Mouse (Mus musculus): ENCODE data around the gene Enc1. TPM values are rescaled to one million over a fixed set of nuclear protein-coding genes. Genes with fewer than 3 reads are reported as not detected.

Gene Enc1
- polyA plus RNA-seq, 1 experiment, result 210 TPM

DNA sequence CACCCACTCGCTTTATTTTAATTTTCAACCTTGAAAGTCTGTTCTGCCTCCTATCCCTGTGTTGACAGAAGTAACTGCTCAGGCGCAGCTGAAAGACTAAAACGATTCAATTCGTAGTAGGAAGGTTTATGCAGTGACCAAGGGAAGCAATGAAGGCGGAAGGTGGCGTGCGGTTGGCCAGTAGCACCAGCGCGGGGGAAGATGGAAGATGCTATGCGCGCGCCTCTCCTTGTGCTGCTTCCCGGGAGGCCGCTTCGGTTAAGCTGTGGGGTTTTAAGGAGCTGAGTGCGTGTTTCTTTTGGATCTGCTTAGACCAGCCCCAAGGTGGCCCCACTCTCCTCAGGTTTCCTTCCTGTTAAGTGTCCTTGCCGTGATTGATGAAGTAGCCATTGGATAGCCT is 15.8 kb upstream of the Enc1 start:
- peak in 1 of 2 experiments; percentile 17 for DNase-seq (ENCODE audit: extremely low spot score in 1 of 2, low spot score in 1 of 2)

DNA sequence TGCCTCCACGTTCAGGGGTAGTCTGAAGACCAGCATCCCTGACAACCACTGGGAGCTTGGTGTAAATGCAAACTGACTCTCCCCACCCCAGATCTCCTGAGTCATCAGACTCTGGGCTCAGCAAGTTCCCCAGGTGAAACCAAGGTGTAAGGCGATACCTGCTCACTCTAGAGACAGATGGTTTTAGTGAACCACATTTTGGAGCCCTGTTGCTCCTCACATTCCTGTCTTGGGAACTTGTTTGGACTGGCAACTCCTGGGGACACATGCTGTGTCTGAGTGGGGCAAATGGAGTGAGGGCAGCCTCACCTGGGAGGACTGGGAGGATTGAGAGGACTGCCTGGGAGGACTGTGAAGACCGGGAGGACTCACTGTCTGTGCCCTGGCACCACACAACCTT is 13.1 kb upstream of the Enc1 start:
- DNase-seq (ENCODE audit: extremely low spot score in 1 of 2, low spot score in 1 of 2), result no peak

DNA sequence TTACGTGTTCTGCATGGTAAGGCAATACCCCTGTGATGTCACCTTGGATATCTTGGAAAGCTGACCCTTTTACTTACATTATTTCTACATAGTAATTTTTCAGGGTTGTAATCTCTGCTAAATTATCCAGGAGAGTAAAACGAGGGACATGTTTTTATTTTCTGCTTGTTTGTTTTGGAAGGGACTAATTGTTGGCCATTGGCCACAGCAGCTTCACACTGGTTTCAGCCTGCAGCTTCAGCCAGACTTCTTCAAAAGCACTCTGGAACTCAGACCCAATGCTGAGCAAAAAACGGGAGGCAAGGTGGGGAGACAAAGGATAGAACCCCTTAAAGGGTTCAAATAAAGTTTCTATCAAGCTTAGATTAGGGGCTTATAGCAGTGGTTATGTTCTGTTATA is 10.8 kb upstream of the Enc1 start:
- no peak for DNase-seq (ENCODE audit: extremely low spot score in 1 of 2, low spot score in 1 of 2)

DNA sequence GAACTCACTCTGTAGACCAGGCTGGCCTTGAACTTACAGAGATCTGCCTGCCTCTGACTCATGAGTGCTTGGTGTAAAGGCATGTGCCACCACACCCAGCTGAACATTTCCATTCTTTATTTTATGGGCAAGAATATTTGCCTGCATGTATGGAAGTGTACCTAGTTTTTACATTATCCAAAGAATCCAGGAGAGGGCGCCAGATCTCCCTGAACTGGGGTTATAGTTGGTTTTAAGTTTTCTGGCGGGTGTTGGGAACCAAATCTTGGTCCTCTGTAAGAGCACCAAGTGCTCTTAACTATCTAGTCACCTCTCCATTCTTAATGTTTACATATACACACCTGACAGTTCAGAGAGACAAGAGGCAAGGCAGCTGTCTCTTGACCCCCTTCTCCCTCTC is 7.8 kb upstream of the Enc1 start:
- DNase-seq (ENCODE audit: extremely low spot score in 1 of 2, low spot score in 1 of 2), result peak in 1 of 2 experiments; percentile 40

DNA sequence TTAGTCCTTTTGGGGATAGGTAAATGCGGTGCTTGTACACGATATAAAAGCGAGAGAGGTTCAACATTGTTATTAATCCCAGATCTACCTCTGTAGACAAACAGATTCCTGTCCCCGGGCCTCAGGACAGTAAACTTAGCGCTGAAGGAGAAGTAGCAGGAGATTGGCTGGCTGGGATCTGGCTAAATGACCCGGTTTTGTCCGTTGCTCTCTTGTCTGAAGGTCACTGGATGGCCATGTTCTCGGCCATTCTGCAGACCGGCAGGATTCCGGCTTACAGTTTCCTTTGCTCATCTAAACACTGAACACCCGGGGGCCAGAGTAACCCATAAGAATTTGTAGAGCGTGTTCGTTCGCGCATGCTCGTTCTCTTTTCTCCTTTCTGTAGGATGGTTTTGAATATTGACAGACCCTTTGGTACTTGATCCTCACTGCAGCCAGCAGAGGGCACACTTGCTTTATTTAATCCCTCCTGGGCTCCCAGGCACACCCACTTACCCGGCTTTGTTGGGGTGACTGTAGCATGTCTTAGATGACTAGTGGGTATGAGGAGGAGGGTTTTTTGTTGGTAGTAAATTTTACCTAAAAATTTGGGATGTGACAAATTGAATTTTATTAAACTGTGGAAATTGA is 6.0 kb upstream of the Enc1 start:
- DNase-seq (ENCODE audit: extremely low spot score in 1 of 2, low spot score in 1 of 2), result peak in 1 of 2 experiments; percentile 94

DNA sequence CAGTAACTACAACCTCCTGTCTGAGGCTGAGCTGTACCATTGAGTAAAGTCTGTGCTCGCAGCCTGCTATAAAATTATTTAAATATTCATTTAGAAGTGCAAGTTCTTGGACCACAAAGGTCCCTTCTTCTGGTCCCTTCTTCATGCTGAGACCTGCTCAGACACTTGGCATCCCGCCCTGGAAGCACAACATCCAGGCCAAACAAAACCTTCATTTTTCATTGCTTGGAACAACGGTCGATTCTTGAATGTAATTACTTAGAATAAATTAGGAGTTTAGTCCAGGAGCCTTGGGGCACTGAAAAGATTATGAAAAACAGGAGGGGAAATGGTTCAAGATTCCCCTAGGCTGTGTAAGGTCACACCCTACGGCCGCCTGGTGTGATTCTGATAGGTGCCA is 5.0 kb upstream of the Enc1 start:
- no peak for DNase-seq (ENCODE audit: extremely low spot score in 1 of 2, low spot score in 1 of 2)

DNA sequence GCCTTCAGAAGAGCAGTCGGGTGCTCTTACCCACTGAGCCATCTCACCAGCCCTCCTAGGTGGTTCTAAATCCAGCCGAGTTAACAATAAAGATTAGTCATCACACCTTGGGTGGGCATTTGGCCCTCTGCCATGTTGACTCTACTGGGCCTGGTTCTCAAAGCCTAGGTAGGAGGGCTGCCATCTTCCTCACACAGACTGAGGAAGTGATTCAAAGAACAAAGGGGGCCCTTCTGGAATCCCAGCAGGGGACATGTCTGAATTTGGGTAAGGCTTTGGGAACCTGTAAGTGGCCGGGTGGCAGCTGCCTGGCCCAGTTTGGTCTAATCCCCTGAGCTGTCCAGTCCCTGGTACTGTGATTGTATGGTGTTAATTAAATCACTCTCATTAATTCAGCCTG is 3.2 kb upstream of the Enc1 start:
- DNase-seq (ENCODE audit: extremely low spot score in 1 of 2, low spot score in 1 of 2), result no peak

DNA sequence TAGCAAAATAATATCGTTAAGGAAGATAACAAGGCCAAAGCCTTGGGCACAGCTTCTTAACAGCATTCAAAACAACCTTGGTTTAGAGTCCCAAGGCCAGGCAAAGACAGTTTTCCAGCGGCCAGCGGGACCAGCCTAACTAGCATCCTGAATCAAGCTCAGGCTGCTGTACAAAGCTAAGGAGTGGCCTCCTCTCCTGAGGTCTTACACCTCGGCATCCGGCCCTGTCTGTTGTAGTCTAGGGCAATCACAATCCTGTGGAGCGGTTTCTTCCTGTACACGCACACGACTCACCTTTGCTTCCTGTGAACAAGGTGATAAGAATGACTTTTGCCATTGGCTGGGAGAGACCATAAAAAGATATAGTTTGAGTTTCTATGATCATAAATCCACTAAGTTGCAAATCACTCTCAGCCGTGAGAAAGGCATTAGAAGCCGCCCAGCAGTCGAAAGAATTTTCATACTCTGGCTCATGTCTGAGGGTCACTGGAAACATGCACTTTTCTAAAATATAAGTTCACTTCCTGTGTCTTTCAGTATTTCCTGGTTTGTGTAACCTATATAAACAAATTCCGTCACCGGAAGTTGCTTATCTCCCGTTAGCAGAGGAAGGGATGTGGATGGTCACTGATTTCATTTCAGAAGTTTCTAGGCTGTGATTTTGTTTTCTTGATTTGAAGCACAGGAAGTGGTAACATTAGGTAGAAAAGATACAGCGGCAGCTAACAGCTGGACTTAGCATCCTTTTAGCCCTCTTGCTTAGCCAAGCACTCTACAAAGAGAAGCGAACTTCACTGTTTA is 2.5 kb upstream of the Enc1 start:
- DNase-seq (ENCODE audit: extremely low spot score in 1 of 2, low spot score in 1 of 2), result no peak

DNA sequence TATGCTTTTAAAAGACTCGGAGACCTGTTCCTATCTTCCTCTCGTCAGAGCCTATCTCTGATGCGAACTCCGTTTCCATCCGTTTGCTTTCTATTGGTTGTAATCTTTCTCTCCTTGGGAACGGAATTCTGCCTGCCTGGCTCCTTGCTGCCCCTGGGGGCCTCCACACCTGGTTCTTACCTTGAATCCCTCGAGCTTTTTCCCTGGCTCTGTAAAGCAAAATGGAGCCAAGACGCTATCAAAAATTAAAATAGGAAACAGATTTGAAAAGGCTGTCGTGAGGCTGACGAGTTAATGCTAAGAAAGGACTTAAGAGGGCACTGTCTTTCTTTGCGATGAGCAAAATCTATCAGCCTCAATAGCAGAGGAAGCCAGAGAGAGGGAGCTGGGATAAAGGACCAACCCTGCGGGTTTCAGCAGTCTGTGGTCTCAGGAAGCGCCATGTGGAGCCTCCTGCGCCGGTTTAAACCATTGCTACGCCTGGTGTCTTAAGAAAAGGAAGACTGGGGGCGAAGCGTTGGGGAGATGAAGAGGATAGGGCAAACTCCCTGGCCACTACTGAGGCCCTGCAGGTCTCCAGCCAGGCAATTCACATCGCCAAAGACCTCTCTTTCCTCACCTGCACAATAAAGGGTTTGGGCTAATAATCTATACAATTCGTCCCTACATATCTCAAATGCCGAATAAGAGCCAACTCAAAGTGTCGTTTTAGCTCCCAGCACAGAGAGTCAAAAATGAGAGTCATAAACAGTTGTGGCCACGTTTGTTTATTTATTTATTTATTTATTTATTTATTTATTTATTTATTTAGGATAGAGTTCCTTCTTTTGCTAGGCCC is 1.3 kb upstream of the Enc1 start:
- peak in 1 of 2 experiments; percentile 83 for DNase-seq (ENCODE audit: extremely low spot score in 1 of 2, low spot score in 1 of 2)

DNA sequence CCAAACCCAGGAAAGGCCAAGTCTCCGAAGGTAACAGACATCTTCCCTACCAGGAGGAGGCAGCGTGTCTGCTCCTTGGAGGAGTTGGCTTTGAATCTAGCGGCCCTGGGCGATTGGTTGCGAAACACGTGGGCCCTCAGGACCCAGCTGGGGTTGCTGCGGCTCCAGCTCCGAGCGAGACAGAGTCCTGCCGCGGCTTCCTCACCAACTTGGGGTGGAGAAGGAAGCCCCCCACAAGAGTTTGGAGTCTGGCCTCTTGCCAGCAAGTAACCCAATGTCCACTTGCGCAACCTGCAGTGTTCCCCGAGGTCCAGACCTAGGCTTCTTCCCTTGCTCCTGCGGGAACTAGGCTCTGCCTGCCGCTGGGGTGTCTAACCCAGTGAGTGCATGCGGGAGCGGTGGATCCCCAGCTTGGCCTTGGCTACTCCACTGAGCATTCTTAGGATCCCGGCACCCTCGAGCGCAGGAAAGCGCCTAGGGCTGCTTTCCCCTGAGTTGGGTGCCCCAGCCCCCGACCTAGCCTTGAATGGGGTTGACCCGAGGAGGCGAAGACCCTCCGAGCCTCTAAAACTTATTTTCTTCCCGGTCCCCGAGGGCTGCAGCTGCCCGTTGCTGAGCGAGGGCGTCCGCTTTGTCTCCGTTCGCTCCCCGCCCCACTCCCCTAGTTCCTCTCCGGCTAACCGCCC is 483 bp upstream of the Enc1 start:
- DNase-seq (ENCODE audit: extremely low spot score in 1 of 2, low spot score in 1 of 2), result peak in 1 of 2 experiments; percentile 78

DNA sequence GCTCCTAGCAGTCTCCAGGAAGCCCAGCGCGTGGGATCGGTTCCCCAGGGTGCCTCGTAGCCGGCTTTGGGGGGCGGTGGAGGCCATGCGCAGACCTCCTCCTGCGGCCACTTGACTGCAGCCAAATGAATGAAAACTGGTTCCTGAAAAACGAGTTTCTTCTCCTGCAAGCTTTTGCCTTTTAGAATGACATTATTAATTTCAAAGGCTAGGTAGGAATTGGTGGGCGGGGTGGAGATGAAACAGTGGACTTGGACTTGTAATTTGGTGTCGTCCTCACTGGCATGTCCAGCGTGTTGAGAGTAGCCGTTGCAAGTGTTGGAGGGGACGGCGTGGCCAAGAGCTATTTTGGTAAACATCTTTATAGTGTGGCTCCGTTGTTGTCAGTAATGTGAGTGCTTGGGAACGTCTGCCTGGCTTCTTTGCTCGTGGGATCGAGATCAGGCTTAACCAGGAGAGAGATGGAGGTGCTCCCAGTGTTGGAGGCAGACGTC is 929 bp downstream of the Enc1 start:
- peak in 1 of 2 experiments; percentile 19 for DNase-seq (ENCODE audit: extremely low spot score in 1 of 2, low spot score in 1 of 2)

DNA sequence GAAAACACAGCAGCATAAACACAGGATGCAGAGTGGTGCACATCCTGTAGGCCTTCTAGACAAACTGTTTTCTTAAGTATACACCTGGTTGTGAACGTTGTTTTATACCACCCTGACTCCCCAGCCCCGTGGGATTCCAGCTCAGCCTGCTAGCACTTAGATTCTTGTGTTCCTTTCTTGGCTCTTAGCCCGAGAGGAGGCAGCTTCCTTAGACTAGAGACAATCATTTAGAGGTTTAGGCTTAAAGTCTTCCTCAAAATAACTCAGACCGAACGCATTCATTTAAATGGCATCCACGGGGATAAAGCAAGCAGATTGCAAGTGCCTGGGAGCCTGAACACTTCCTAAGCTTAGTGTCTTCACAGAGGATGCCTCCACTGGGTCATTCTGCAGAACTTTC is 1.8 kb downstream of the Enc1 start:
- DNase-seq (ENCODE audit: extremely low spot score in 1 of 2, low spot score in 1 of 2), result peak in 1 of 2 experiments; percentile 62

DNA sequence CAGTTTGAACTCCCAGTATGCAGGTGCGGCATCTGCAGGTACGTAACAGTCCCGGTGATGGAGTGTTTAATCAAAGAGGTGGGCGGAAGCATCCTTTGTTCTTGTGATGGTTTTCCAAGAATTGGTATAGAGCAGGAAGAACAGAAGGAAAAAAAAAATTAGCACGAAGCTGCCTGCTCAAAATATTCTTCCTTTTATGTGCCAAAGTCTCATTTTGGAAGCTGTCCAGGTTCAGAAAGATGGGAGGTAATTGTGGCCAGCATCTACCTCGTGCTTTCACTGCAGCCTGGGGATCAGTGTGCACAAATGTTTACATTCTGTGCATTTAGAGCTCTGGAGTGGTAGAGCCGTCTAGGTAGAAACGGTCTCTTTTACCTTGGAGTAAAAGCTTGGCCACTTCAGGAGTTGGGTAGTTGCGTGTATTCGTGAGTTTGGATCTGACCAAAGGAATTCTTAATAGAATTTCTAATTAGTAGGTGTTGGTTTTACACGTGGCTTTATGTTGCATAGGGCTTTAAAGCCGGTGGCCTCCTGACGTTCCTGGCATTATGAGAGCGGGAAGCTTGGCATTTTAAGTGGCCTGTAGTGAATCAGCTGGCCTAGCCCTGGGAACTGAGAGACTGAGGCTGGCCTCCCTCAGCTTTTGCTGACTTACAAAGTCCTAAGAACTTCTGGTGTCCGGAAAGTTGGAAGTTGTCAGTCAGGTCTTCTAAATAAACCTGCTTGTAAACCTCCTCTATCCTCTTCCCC is 3.2 kb downstream of the Enc1 start:
- peak in 1 of 2 experiments; percentile 44 for DNase-seq (ENCODE audit: extremely low spot score in 1 of 2, low spot score in 1 of 2)

DNA sequence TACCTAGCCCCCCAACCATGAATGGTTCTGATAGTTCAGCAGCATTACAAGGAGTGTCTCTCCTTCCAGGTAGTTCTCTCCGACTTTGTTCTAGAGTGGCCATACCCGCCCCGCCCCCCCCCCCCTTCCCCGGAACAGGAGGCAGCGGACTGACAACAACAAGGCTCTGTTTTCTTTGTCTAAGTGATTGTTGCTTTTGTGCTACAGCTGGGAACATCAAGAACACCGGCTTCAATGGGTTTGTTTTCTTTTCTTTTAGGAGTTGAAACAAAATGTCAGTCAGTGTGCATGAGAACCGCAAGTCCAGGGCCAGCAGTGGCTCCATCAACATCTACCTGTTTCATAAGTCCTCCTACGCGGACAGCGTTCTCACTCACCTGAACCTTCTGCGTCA is 3.8 kb downstream of the Enc1 start:
- DNase-seq (ENCODE audit: extremely low spot score in 1 of 2, low spot score in 1 of 2), result no peak

DNA sequence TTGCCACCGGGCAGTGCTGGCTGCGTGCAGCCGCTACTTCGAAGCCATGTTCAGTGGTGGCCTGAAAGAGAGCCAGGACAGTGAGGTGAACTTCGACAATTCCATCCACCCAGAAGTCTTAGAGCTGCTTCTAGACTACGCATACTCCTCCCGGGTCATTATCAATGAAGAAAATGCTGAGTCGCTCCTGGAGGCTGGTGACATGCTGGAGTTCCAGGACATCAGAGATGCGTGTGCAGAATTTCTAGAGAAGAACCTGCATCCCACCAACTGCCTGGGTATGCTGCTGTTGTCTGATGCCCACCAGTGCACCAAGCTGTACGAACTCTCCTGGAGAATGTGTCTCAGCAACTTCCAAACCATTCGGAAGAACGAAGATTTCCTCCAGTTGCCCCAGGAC is 4.3 kb downstream of the Enc1 start:
- DNase-seq (ENCODE audit: extremely low spot score in 1 of 2, low spot score in 1 of 2), result no peak

DNA sequence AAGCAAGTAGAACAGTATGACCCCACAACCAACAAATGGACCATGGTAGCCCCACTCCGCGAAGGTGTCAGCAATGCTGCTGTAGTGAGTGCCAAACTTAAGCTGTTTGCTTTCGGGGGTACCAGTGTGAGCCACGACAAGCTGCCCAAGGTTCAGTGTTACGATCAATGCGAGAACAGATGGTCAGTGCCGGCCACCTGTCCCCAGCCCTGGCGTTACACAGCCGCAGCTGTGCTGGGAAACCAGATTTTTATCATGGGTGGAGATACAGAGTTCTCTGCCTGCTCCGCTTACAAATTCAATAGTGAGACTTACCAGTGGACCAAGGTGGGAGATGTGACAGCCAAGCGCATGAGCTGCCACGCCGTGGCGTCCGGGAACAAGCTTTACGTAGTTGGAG is 5.3 kb downstream of the Enc1 start:
- DNase-seq (ENCODE audit: extremely low spot score in 1 of 2, low spot score in 1 of 2), result peak in 1 of 2 experiments; percentile 11

DNA sequence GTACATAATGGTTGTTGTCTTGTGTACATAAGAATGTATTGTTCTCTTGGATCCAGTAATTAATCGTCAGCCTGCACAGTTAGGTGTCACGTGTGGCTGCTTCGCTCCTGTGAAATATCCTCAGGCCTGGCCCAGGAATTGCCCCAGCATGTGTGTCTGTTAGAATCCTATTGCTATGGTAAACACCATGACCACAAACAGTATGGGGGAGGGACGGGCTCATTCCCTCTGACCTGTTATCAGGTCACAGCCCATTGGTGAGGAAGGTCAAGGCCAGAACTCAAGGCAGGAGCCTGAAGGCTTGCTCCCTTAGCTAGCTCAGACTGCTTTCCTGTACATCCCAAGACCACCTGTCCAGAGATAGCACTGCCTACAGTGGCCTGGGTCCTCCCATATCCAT is 6.8 kb downstream of the Enc1 start:
- no peak for DNase-seq (ENCODE audit: extremely low spot score in 1 of 2, low spot score in 1 of 2)

DNA sequence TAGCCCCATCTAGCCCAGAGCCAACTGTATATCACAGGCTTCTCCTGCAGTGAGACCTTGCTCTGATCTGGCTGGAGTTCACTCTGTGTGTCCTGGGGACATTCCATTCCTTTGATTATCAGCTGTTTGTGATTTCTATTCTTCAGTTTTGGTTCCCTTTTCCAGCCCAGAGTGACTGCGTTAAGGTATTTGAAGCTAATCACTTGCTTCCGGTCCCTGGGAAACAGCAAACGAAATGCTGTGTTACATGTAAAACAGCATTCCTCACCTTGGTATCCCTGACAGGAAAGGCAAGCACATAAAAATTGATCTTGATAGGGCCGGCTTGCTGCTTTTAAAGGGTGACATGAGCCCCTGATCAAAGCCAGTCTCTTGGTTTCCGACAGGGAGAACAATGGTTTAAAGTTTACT is 8.2 kb downstream of the Enc1 start:
- DNase-seq (ENCODE audit: extremely low spot score in 1 of 2, low spot score in 1 of 2), result no peak

DNA sequence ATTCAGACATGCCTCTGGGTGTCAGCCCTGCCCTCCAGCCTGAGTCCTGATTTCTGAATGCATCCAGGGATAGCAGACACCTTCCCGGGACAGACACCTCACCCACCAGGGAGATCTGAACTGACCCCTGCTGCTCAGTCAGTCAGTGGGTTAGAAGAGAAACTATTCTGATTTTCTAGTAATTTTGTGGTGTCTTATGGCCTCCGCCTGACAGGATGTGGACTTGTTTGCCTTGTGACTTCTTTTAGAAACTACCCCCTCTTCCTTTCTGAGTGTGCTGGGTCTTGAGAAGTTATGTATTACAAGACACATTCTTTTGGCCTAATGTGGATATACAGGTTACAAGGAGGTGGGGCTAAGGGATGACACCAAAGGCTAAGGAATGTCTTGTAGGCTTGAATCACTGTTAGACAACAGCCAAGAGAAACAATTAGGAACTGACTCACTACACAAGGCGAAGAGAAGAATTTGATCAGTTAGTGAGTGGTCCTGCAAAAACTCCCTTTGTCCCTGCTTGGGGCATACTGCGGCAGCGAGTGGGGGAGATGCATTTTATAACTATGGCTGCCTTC is 8.7 kb downstream of the Enc1 start:
- DNase-seq (ENCODE audit: extremely low spot score in 1 of 2, low spot score in 1 of 2), result peak in 1 of 2 experiments; percentile 11

DNA sequence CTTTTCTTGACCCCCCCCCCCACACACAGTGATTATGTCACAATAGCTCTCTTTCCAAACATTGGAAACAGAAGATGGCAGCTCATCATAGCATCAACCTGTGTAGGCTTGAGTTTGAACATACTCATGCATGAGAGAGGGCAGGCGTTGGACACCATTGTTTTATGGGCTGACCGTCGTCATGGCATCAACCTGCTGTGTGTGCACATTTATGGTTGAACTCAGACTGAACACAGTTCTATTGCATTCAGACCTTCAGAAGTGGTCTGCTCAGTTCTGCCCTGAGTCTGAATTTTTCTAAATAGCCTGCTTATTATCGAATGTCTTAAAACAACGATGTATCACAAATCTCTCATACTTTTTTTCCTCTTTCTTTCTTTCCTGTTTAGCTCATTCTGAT is 9.2 kb downstream of the Enc1 start:
- no peak for DNase-seq (ENCODE audit: extremely low spot score in 1 of 2, low spot score in 1 of 2)

Data from frontal cortex, adult 2 months (tissue).